Mouse (Mus musculus) urinary bladder, postnatal 36 days (tissue): ENCODE data around the gene Ppargc1a.

Source experiments
- DNase-seq, 2 experiments: peaks; one replicate each; pipeline ENCODE4 v3.0.0; 2022; ENCODE audit warnings: low spot score in 2 of 2, mixed read lengths in 1 of 2

The Ppargc1a gene

DNA sequence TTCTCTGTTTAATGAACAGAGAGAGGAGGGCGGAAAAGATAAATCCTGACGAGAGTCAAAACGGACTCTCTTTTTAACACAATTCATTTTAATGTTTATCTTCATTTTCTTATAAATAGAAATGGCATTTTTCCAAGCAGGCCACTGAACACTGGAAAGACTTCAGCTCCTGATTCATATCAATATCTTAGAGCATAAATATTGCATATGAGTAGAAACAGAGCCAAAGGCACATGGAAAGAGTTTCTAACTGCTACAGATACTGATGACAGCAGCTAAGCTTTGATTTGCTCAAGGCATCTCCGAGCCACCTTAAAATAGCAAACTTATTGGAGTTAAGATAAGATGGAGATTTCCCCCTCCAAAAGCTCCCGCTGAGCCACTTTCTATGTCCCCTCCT, 14.3 kb downstream of the Ppargc1a start:
- DNase-seq = no peak

DNA sequence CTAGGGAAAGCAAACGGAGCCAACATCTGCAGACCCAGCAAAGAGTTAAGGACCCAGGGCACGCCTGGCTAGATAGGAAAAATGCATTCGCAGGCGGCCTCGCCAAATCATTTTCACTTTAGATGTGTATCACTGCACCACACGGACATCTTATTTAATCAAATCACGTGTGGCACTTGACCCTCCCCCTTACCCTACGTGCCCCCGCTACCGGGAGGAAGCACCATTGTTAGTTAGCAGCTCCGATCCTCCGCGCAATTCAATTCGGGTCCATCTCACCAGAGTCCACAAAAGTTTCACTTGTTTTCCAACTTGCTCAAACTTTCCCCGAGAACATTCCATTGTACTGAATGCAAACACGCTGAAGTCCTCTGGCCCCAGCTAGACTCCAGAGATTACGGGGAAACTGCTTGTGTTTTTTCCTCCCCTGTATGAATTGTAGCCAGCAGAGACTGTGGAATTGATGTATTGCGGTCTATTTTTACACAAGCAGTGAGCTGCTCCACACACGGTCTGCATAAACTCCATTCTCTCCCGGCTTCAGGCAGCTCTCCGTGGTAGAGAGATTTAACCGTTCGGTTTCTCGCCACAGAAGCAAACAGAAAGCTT, 14.9 kb downstream of the Ppargc1a start:
- DNase-seq = peak; percentile 52 to 65

DNA sequence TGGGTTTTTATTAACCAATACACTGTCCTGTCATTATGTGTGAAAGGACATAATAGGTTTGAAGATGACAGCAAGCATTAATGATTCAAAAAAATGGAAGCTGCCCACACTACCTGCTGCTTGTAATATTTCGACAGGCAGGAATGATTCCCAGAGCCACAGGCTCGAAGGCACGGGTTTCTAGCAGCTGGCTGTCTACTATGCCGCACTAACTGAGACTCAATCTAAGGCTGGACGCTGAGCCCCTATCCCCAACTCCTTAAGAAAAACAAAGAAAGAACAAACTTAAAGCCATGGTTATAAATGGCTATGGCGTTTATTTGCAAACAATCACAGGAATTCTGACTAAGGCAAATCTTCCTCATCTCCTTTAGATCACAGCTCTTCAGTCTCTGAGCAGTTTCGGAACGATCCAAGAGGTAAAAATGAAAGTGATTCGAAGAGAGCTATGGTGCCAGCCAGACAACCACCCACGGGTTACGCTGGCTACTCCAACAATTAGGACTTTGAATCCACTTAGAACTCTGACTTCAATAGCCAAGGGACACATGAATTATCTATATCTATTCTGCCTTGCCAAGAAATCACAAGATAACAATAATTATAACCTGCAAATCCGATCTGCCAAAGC, 15.6 kb downstream of the Ppargc1a start:
- DNase-seq = no peak

DNA sequence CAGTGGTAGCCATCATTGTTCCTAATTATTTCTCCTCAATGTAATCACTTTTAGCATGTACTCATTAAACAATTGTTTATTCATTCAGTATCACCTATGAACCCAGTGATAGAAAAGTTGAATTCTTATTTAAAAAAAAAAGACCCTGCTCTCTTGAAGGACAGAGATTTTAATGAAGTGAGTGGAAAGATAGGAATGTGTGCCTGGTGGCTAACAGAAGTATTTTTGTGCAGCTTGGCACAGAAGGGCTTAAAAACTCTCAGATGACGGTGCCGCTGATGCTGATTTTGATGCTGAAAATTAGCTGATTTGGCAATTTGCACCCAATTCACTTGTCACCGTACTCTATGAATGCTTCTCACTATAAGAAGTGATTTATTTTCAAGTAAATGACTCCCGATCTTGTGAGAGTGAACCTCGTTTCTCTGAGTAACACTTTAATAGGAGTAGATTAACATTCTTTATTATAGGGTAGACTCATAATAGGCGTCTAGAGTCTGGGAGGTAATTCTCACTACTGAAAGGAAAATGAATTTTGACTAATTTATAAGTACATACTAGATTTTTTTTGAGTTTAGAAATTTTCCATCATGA, 20.0 kb downstream of the Ppargc1a start:
- no peak for DNase-seq

DNA sequence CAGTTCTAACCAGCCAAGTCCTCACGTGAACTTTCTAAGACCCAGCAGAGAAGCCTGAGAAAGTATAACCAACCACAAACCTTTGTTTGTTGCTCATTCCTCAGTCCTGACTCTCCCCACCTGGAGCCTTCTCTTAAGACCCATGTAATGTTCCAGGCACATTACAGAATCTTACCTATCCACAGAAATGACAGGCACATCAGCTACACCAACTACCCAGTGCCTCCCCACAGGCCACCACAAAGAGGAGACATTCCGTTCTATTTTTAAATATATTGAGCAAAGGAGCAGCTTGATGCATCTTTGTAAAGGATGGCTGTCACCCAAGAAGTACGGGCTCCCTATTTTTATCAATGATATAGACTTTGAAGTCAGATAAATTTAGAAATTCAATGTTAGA, 20.7 kb downstream of the Ppargc1a start:
- no peak for DNase-seq

DNA sequence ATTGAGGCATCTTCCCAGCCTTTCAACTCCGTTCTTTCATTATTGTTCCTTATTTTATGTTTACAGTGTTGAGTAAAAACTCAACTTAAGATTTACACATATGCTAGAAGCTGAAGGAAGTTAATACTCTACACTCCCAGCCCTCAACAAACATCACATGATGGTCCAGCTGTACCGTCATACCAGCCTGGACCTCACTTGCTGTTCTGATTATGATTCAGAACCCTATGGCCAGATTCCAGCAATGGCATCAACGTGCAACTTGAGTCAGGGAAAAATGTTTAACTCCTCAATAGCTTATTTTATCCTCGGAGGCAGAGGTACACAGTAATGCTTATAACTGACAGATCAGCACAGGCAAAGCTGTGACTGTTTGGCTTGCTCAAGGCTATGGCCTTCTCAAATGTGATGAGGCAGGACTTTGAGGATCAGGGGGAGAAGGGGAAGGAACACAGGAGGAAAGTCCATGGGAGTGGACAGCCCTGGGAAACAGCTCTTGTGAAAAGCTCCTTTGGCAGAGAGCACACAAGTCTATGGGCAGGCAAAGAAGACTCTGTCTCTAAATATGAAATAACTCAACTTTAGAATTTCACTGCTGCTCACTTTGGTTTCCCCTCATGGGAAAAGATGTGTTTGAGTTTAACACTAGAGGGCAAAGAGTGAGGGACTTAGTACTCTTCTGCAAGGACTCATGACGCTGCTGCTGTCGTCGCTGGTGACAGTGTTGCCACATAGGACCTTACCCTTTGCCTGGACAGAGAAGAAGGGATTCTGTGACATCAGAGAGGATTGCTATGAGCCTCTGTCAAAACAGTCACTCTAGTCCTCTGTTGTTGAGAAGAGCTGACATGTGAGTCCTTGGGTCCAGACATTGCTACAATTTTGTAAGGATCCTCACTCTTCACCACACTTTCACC, 22.1 kb downstream of the Ppargc1a start:
- no peak for DNase-seq

DNA sequence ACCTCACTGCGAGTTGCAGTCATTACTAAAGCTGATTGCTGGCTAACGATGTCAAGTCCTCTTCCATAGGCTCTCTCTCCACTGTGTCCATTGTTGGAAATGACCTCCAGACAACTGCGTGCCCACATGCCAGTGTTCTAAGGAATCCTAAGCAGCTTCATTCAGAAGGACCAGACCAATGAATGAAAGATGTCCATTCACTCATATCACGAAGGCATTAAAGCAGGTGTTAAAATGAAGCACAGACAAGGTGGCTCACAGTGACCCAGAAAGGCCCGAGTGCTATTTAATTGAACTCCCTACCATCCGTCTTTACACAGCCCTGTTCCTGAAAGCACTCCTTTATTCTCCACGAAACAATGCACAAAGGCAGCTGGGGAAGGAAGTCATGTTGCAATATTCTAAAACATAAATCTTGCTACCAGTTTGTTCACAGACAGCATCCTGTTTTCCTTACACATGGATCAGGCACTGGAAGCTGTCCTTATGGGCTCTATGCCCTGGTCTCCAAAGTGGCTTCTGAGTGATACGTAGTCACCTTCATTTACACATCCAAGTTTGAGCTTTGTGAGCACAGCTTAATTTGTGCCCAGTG, 23.3 kb downstream of the Ppargc1a start:
- no peak for DNase-seq

DNA sequence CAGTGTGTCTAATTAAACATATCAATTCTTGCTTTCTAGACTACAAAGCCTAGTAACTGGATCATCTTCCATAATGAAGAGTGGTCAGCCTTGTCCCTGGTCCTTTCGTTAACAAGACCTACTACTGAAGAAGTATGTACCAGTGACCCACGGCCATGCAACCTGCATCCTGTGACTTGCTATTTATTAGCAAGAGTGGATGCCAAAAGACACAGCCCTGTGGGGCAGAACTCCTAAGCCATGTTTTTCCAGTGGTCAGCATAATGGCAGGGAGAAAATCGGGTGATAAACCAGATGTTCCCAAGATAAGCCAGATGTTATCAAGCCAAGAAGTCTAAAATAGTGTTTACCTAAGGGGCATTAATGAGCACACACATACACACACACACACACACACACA, 26.0 kb downstream of the Ppargc1a start:
- no peak for DNase-seq

DNA sequence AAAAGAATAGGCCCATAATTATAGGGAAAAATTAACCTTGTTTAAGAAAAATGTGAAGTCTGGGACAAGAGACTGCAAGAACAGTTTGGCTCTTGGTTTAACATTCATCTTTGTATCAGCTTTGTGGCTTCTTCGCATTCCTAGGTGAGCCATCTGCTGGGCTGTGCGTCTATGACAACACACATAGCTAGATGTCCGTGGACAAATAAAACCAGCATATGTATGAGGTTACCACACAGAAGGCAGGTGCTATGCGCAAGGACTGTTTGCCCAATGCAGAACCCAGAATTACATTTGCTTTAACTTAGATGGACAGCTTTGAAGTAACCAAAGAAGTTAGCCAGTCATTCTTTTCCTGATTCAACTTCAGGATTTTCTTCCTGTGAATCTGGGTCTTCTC, 26.7 kb downstream of the Ppargc1a start:
- no peak for DNase-seq

DNA sequence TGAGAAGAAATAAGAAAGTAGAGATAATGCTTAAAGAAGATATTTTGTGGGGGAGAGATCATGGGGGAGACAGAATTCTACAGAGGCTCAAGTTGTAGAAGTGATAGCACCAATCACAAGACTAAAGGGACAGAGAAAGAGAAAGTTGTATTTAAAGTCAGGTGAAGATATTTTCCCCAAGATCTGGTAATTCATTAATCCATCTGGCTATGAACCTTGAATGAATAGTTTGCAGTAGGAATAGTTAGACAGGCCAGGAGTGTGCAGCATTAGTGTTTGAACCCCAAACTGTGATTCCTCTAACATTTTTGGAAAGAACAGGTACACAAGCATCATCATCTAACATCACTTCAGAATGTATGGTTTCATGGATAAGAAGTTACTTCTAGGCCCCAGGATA, 28.0 kb downstream of the Ppargc1a start:
- DNase-seq = no peak

DNA sequence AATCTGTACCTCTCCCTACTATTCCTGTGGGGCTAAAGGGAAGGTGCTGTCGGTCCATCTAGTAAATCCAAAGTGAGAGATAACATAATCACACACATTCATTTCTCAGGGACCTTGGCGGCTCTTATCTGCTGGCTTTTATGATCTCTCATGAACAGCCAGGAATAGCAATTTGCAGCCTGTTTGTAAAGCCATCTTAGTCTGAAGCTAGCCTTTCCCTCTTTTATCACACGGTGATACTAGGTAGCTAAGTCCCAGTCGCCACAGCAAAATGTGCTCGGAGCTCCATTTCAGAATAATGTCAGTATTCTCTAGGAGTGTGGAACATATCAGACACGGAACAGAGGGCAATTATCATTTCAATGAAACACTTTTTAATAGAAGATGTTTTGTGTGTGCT, 29.2 kb downstream of the Ppargc1a start:
- DNase-seq = no peak

DNA sequence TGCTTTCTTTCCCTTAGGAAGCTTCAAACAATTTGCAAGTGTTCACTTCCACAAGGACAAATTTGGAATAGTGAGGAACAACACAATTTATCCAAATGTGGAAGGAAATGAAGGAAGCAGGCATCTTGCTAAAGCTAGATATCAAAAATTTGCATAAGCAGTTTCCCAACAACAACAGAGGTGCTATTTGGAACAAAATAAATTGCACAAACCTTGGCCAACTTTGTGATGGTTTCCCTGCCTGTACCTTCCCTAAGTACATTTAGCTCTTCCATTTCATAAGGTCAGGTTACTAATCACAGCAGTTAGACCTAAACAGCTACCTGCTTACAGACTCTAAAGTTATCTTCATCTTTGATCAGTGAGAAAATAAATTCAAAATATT, 29.9 kb downstream of the Ppargc1a start:
- DNase-seq = no peak

DNA sequence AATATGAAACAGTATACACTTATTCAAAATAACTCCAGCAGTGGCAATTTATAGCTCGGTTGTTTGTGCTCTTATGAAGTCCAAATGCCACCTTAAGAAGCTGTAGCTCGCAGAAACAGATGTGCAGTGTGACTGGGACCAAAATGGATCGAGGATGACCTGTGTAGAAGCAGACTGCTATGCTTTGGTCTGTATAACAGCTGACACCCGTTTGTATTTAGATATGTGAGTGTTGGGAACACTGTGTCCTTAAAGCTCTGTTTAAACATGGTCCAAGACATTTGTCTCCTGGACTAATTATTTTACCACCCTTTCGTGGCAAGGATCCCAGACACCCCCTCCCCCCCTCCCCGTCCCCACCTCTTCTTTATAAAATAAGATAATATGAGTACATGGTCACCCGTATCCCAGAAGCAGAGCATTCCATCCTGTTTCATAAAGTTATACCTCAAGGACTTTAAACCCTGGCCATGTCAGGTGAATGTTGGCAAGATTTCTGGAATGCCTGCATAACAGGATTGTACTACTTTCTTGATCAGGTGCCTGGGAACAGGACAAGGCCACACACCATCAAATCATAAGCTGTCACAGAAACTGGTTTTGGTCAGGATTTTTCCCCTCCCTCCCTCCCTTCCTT, 30.4 kb downstream of the Ppargc1a start:
- DNase-seq = no peak

DNA sequence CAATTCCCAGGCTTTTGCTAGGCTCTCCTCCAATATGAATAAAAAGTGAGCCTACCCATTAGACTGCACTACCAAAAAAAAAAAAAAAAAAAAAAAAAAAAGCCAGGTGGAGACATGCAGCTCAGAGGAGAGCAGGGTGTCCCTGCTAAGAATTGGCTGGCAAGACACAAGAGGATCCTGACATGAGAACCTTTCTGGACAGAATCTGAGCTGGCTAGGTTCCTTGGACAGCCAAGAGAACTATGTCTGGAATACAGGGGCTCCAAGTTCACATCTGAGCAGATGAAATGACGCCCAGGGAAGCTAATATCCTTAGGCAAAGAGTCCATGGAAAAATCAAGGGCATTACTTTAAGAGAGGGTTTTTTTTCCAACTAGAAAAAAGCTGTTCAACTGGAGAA, 33.1 kb downstream of the Ppargc1a start:
- DNase-seq = no peak

DNA sequence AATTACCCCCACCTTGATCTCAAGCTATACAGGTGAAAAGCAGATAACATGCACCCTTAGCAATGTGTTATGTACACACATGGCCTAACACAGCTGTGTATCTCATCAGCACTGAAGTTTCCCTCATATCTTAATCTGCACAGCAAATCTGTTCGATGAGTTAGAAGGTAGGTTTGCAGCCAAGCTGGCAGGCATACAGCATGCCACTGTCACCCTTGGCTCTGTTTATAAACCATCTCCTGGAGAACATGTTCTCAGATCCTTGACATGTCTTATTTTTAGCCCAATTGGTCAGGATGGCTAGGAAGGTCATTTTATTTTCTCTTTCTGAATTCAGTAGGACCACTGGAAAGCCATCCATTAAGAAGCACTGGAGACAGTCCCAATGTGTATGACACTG, 36.2 kb downstream of the Ppargc1a start:
- no peak for DNase-seq

DNA sequence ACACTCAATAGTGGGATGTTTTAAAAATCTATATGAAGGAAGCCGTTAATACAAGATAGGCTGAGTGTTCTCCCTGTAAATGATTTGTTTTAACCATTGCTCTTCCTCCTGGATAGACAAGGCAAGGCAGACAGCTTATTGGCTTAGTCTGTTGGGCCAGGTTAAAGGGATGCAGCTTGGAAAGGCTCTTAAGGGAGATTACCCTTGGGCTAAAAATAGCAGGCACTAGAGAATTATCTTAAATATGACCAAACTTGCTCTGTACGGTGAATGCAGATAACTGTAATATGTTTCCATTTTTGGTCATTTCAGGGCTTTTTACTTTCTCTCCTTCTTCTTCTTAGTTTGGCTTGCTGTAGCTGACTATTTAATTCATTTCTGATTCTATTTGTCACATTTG, 38.1 kb downstream of the Ppargc1a start:
- DNase-seq = no peak

DNA sequence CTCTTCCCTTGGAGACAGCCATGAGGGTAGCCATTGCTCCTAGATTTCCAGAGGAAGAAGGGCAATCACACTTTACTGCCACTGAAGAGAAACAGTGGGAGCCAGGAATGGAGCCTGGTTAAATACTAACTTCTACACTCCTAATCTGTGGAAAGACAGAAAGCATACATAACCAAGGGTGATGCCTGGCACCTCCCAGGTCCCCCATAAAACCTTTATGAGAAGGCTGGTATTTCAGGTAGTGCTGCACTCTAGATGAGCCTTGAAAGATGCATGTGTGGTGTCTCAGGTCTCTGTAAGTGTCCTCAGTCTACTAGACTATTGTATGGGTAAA, 39.4 kb downstream of the Ppargc1a start:
- DNase-seq = no peak

DNA sequence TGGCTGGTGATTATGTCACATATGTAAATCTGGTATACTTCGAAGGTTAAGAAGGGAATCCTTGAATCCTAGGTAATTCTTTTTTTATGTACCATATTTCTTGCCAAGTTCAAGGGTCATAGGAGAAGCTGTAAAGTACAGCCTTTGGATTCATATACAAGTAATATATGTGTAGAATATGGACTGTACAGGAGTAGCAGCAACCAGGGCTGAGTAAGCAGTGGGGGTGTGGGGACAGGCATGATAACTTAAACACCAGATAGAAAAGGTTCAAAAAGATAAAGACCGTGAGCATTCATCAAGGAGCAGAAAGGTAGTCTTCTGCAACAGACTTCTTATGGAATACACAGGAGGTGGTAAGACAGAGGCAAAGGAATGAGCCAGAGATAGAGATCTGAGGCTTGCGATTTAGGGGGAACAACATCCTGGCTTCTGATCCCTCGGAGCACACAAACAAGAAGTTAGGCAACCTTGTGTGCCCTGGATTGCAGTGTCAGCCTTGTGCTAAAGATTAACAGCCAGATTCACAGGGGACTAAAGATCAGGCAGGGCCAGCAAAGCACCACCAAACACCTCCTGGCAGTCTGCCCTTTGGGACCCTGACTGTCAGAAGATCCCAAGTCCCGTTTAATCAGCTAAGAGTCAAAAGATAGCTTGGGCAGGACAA, 39.9 kb downstream of the Ppargc1a start:
- no peak for DNase-seq

DNA sequence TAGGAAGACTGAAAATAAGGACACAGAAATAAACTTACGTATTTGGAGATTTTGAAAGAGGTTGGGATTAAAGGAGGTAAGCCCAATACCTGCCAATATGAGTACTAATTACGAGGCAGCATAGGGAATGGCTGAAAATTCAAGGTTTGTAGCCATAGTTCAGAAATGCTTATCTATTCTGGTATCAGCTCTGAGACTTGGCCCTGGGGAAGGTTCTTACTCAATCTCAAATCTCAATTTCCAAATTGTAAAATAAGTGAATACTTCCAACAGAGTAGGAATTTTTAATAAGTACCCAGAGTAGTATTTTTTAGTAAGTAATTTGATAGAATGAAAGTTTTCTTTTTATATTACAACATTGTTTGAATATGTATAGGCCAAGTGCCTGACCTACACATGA, 41.7 kb downstream of the Ppargc1a start:
- DNase-seq = no peak

DNA sequence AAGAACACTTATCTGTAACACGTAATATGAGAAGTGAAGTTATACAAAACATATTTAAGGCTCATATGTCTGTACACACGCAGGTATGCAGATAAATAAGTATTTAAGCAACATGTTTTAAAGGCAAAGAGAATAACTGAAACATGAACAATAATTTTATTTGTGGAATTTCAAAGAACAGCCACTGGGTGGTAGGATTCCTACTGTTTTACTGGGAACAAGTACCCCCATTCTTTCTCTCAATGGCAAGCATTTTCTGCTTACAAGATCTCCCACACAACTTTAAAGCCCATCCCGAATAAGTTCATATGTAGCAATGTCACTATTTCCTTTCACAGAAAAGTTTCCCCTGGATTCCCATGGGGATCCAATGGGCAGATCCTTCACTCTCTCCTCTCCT, 46.7 kb downstream of the Ppargc1a start:
- DNase-seq = no peak

DNA sequence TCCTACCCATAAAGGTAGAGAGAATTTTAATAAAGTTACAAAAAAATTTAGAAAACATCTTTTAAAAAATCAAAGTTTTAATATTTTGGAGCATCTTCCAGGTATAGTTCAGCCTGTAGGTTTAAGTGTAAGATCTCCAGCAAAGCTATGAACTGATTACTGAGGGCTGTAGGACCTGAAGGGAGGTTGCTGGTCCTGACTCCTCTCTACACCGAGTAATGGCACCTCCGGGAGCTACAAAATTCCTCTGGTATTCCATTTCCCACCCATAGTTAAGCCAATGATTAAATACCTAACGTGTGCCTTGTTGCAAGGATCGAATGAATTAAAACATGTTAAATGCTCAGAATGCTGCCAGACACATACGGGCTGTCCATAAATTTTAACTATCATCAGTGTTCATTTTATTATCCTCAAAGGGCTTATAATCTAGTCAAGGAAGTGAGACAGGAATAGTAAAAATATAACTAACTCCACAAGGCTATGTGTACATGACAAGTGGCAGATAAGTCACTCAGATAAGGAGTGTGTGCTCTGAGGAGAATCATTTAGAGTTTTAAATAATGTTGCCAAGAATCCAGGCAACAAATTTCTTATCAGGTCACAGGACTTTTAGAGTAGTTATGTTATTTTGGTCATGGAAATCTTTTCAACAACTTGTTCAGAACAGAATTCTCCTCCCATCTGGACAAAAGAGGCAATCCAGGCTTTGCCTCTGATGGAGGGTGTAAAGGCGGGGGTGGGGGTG, 49.9 kb downstream of the Ppargc1a start:
- DNase-seq = no peak
